Mouse (Mus musculus) forebrain, embryonic 15.5 days (tissue): ENCODE measurements at regions not wholly inside any gene's neighbourhood (a gene's known extent, or its start where the extent isn't known, plus 50 kb on each side); places are given as distances from the start of the nearest gene placed in this dataset.

Source experiments
- ATAC-seq: fragments of 200-750 bp; cut with Nextera tagmentation; replicated peaks from 2 replicates; pipeline ENCODE4 v1.8.0; 2017; ENCODE audit warnings: mild to moderate bottlenecking, moderate TSS enrichment, moderate library complexity
- H3K27ac ChIP-seq: fragments of 300-500 bp; sonication (generic); replicated peaks from 2 replicates; pipeline ENCODE4 v1.5.1; 2015; ENCODE audit warnings: mild to moderate bottlenecking, inconsistent platforms
- H3K27me3 ChIP-seq: fragments of 300-500 bp; sonication (generic); 2 replicates; pipeline ENCODE4 v1.6.1; 2015; ENCODE audit warnings: inconsistent platforms
- H3K36me3 ChIP-seq: fragments of 300-500 bp; sonication (generic); 2 replicates; pipeline ENCODE4 v1.6.1; 2015; ENCODE audit warnings: mild to moderate bottlenecking, inconsistent platforms
- H3K4me1 ChIP-seq: fragments of 300-500 bp; sonication (generic); 2 replicates; pipeline ENCODE4 v1.6.1; 2015; ENCODE audit warnings: inconsistent platforms
- H3K4me2 ChIP-seq: fragments of 300-500 bp; sonication (generic); replicated peaks from 2 replicates; pipeline ENCODE4 v1.6.1; 2015; ENCODE audit warnings: mild to moderate bottlenecking, inconsistent platforms
- H3K4me3 ChIP-seq: fragments of 300-500 bp; sonication (generic); 2 replicates; pipeline ENCODE4 v1.5.1; 2015; ENCODE audit warnings: mild to moderate bottlenecking, inconsistent platforms
- H3K9ac ChIP-seq: fragments of 300-500 bp; sonication (generic); replicated peaks from 2 replicates; pipeline ENCODE4 v1.6.1; 2015; ENCODE audit warnings: mild to moderate bottlenecking, inconsistent platforms
- H3K9me3 ChIP-seq: fragments of 300-500 bp; sonication (generic); 2 replicates; pipeline ENCODE4 v1.6.1; 2016; ENCODE audit warnings: inconsistent platforms
- WGBS: fragments of 180-500 bp; shearing (Covaris S2); methylation state at CpG from one replicate; pipeline ENCODE4 v1.1.7; 2015; ENCODE audit warnings: mixed read lengths; 5-methylcytosine and 5-hydroxymethylcytosine counted together

GRCm38 (mm10) chr2:74154062-74154461 is 242.9 kb upstream of the Atp5g3 start:
- Histone ChIP-seq H3K27me3 (no peaks in the 10 kb centered on the region), H3K27ac (no peak overlapping the region), H3K9me3 (no peaks in the 10 kb centered on the region), H3K4me2 (no peak overlapping the region), H3K9ac (no peak overlapping the region), H3K4me1 (peaks cover 29% of the 10 kb centered on the region), H3K36me3 (no peaks in the 10 kb centered on the region), H3K4me3 (no peak overlapping the region)
- ATAC-seq = no peak
- 60% methylated on average over 6 of the region's 6 CpGs for WGBS

DNA sequence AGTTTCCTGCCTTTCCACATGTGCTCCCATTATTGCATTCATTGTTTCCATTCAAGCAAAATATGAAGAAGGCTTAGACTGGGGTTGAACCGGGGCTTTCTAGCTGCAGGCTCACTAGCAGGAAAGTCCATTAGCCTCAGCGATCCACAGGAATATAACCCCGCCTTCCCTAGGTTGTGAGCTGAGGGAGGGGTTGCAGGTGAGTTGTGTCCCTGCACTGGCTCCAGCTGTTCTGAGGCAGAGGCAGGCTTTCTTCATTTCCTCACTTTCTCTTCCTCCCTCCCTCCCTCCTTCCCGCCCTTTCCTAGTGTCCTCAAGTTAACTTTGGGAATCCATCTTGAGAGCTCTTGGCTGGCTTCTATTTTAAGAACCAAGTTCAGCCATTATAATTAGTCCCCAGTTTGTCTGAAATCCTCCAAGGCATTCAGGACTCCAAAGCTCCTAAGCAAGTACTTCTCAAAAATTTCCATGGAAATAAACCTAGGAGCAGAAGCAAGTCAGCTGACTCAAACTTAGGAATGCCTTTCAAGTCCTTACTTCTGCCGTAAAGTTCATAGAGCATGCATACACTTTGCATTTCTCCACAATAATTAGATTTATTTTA is 242.2 kb upstream of the Atp5g3 start:
- Histone ChIP-seq H3K27ac (peak overlapping the region; percentile 56), H3K36me3 (no peaks in the 10 kb centered on the region), H3K9me3 (no peaks in the 10 kb centered on the region), H3K4me2 (peak overlapping the region; percentile 4), H3K4me1 (peaks cover 29% of the 10 kb centered on the region), H3K4me3 (no peak overlapping the region), H3K27me3 (no peaks in the 10 kb centered on the region), H3K9ac (no peak overlapping the region)
- ATAC-seq = peak; percentile 7; the same call in 1 of the 2 replicates
- WGBS = 19% methylated on average over 5 of the region's 5 CpGs

DNA sequence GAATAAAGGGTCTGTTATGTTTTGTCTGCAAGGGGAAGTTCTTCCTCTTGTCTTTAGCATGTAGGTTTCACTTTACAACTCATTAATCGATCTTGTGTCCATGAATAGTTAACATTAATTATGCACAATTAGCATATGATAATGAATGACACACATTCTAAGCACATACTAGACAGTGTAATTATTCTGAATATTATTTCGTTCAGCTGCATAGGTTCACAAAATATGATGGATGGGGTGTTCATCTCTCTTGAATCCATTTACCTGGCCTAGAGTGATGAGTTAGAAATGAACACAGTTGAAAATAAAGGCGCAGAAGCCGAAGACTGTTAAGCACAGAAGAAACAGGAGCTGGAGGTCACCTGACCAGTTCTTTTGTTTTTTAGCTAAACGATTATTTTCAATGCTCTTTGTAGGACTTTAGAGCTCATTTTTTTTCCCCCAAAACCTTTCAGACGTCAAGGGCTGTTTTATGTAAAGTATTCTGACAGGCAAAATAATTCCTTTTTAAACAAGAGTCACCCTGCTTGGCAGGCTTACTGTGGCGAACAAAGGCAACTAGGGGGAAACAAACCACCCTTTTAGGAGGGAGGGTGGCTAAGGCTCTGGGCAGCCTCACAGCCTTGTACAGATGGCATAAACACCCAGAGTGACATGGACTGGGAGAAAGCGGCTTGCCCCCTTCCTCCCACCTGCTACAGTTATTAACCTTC is 241.6 kb upstream of the Atp5g3 start:
- H3K9ac ChIP-seq = no peak overlapping the region
- no peaks in the 10 kb centered on the region for H3K36me3 ChIP-seq
- H3K9me3 ChIP-seq = no peaks in the 10 kb centered on the region
- H3K27ac ChIP-seq = peak overlapping the region; percentile 56
- H3K27me3 ChIP-seq = no peaks in the 10 kb centered on the region
- peak overlapping the region; percentile 4 for H3K4me2 ChIP-seq
- H3K4me3 ChIP-seq = no peak overlapping the region
- ATAC-seq = peak; percentile 92
- WGBS = 5% methylated on average over 8 of the region's 8 CpGs
- H3K4me1 ChIP-seq = peaks cover 29% of the 10 kb centered on the region

DNA sequence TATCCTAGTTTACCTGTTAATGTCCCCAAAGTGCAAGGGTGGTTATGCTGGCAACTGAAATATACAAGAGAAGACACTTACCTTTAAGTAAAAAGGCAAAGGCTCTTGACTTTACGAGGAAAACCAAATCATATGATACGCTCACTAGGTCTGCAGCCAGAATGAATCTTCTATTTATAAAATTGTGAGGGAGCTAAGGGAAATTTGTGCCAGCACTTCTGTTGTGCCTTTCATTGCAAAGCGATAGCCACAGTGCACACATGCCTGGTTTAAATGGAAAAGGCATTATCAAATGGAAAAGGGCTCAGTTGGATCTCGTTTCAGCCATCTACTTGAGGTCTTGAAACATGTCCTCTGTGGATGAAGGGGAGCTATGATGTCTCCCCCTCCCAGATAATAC is 236.1 kb upstream of the Atp5g3 start:
- H3K9ac ChIP-seq = no peak overlapping the region
- no peaks in the 10 kb centered on the region for H3K9me3 ChIP-seq
- WGBS = 68% methylated on average over 4 of the region's 4 CpGs
- H3K4me2 ChIP-seq = no peak overlapping the region
- H3K36me3 ChIP-seq = no peaks in the 10 kb centered on the region
- no peak overlapping the region for H3K27ac ChIP-seq
- ATAC-seq = no peak
- no peaks in the 10 kb centered on the region for H3K27me3 ChIP-seq
- no peak overlapping the region for H3K4me3 ChIP-seq
- peaks cover 9% of the 10 kb centered on the region for H3K4me1 ChIP-seq

GRCm38 (mm10) chr2:74136624-74137003 is 225.5 kb upstream of the Atp5g3 start:
- H3K4me2 ChIP-seq = peak overlapping the region; percentile 21
- no peaks in the 10 kb centered on the region for H3K36me3 ChIP-seq
- no peak overlapping the region for H3K9ac ChIP-seq
- H3K4me3 ChIP-seq = no peak overlapping the region
- peak; percentile 83 for ATAC-seq
- H3K4me1 ChIP-seq = peaks cover 30% of the 10 kb centered on the region
- H3K9me3 ChIP-seq = no peaks in the 10 kb centered on the region
- H3K27me3 ChIP-seq = no peaks in the 10 kb centered on the region
- 3% methylated on average over 9 of the region's 9 CpGs for WGBS
- no peak overlapping the region for H3K27ac ChIP-seq

DNA sequence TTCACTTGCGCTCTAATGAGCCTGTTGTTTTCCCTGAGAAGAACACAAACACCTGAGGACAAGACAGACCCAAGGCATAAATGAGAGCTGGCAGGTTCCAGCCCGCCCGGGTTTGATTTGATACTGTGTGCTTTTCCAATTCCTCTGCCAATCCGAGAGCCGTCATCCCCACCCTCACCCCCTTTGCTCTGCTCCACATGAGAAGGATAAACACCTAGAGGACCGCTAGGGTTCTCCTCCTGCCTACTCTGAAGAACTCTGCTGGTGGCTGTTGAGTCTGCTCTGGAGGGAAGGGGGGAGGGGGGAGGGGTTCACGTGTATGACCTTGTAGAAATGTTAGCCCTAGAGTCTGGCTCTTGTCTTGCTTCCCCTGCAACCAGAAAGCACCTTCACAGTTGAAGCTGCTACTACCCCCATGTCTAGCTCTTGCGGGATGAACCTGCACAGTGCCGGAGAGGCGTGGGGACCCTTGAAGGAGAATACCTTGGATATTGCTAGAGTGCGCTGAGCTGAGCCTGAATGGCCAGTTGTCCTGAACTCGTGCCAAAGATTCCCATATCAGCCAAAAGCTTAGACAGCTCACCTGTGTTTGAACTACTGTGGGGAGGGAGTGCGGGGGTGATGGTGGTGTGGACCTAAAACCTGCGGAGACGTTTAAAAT is 225.0 kb upstream of the Atp5g3 start:
- peak overlapping the region; percentile 21 for H3K4me2 ChIP-seq
- no peaks in the 10 kb centered on the region for H3K27me3 ChIP-seq
- 0 out of 2 replicates have a peak overlapping the region, but pooled peaks have one; percentile 23 for H3K27ac ChIP-seq
- WGBS = 8% methylated on average over 15 of the region's 15 CpGs
- H3K4me1 ChIP-seq = peaks cover 27% of the 10 kb centered on the region
- H3K9ac ChIP-seq = no peak overlapping the region
- H3K4me3 ChIP-seq = no peak overlapping the region
- H3K9me3 ChIP-seq = no peaks in the 10 kb centered on the region
- no peaks in the 10 kb centered on the region for H3K36me3 ChIP-seq
- ATAC-seq = peak; percentile 55

GRCm38 (mm10) chr2:74130141-74130588 is 219.0 kb upstream of the Atp5g3 start:
- Histone ChIP-seq H3K27me3 (peaks cover 3% of the 10 kb centered on the region; the same call in 1 of the 2 replicates), H3K9me3 (no peaks in the 10 kb centered on the region), H3K4me2 (peak overlapping the region; percentile 58), H3K4me3 (no peak overlapping the region), H3K36me3 (no peaks in the 10 kb centered on the region), H3K4me1 (peaks cover 35% of the 10 kb centered on the region), H3K27ac (peak overlapping the region; percentile 82), H3K9ac (0 out of 2 replicates have a peak overlapping the region, but pooled peaks have one; percentile 29)
- 2% methylated on average over 8 of the region's 8 CpGs for WGBS
- no peak; the same call in 1 of the 2 replicates for ATAC-seq

GRCm38 (mm10) chr2:74128782-74129538 is 217.8 kb upstream of the Atp5g3 start:
- Histone ChIP-seq H3K4me2 (peak overlapping the region; percentile 58), H3K9ac (peak overlapping the region; percentile 46), H3K4me1 (peaks cover 33% of the 10 kb centered on the region), H3K36me3 (no peaks in the 10 kb centered on the region), H3K9me3 (no peaks in the 10 kb centered on the region), H3K4me3 (peak overlapping the region; percentile 36), H3K27me3 (peaks cover 3% of the 10 kb centered on the region; the same call in 1 of the 2 replicates), H3K27ac (peak overlapping the region; percentile 82)
- peak; percentile 91 for ATAC-seq
- WGBS = under 1% methylated on average over 14 of the region's 14 CpGs

DNA sequence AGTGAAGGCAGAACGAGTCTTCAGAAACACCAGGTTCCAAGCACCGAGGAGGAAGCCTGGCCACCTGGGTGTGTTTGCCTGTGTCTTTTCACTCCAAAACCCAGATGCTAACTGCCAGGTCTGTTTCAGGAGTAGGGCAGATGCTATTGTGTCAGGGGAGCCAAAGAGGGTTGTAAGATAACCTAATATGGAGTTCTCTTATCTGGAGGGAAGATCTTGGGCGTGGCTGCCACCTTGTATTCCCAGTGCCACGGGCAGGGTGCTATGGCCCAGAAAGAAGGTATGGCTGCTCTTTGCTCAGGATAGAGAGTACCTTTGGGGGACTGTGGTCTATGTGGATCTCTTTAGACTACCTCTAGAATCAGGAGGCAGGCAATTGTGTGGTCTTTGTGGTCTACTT is 216.0 kb upstream of the Atp5g3 start:
- no peaks in the 10 kb centered on the region for H3K9me3 ChIP-seq
- no peak overlapping the region for H3K27ac ChIP-seq
- H3K4me3 ChIP-seq = no peak overlapping the region
- no peak for ATAC-seq
- no peaks in the 10 kb centered on the region for H3K36me3 ChIP-seq
- H3K4me2 ChIP-seq = no peak overlapping the region
- peaks cover 3% of the 10 kb centered on the region; the same call in 1 of the 2 replicates for H3K27me3 ChIP-seq
- H3K9ac ChIP-seq = no peak overlapping the region
- WGBS = 92% methylated on average over 4 of the region's 4 CpGs
- peaks cover 36% of the 10 kb centered on the region for H3K4me1 ChIP-seq

DNA sequence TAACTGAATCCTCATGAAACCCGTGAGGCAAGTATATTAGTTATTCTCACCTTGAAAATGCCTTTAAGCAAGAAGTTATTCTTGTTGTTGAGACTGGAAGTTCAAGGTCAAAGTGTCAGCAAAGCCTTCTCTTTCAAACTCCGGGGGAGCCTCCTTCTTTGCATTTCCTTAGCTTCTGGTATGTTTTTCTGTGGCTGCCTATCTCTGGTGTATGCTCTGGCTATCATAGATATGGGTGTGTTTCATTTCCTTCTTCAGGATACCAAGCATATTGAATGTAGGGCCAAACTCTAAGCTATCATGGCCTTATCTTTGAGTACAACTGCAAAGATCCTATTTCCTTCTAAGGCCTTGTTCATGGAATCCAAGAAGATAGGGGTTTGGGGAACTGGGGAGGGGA is 213.1 kb upstream of the Atp5g3 start:
- Histone ChIP-seq H3K9ac (no peak overlapping the region), H3K4me2 (no peak overlapping the region), H3K27ac (no peak overlapping the region), H3K4me1 (peaks cover 26% of the 10 kb centered on the region), H3K9me3 (no peaks in the 10 kb centered on the region), H3K4me3 (no peak overlapping the region), H3K36me3 (no peaks in the 10 kb centered on the region), H3K27me3 (peaks cover 3% of the 10 kb centered on the region; the same call in 1 of the 2 replicates)
- no peak for ATAC-seq
- 78% methylated on average over 2 of the region's 2 CpGs for WGBS

DNA sequence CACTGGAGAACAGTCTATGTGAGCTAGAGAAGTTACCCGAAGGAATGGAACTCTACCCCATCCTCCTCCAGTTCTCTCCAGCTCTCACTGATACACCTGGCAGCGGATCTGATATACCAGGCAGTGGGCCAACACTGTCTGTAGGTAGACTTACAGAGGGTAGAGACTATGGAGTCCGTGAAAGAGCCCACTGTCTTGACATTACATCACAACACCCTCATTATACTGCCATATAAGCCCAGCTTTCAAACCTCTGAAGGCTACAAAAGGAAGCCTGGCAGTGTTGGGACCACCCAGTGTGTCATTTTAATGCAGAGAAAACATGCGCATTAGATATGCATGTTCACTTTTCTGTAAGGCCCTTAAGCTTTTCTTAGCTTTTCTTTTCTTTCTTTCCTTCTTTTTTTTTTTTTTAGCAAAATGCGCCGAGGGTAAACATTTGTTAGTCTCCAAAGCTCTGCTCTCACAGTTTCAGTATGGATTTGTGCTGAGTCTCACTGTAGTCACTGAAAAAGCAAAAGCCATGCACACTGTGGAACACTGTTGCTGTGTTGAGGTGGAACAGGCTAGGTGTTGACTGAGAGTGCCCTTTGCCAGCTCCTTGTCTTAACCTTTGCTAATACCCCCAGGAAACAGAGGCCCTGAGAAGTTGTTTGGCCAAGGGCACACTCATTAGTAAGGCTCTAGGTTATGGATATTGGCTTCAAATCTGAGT is 212.4 kb upstream of the Atp5g3 start:
- Histone ChIP-seq H3K27me3 (peaks cover 3% of the 10 kb centered on the region; the same call in 1 of the 2 replicates), H3K4me3 (no peak overlapping the region), H3K9ac (no peak overlapping the region), H3K36me3 (no peaks in the 10 kb centered on the region), H3K27ac (no peak overlapping the region), H3K4me2 (no peak overlapping the region), H3K9me3 (no peaks in the 10 kb centered on the region), H3K4me1 (peaks cover 25% of the 10 kb centered on the region)
- WGBS = 9% methylated on average over 6 of the region's 6 CpGs
- ATAC-seq = peak; percentile 78
